Mouse (Mus musculus) heart, adult 2 months (tissue): ENCODE results near the gene Neurod1.

ENCODE experiments used
- CTCF ChIP-seq: fragments of 200-600 bp; IDR thresholded peaks from 2 replicates; pipeline ENCODE4 v1.8.1; 2022; ENCODE audit warnings: antibody characterized with exemption, mild to moderate bottlenecking, moderate library complexity
- EP300 ChIP-seq: fragments of 200-500 bp; IDR thresholded peaks from 2 replicates; pipeline ENCODE4 v1.6.1; 2011; ENCODE audit warnings: low read depth, low read length, control low read depth; ENCODE audit not compliant: insufficient read depth
- POLR2A ChIP-seq: fragments of 200-500 bp; IDR thresholded peaks from 2 replicates; pipeline ENCODE4 v1.6.1; 2011; ENCODE audit warnings: mild to moderate bottlenecking, low read depth, low read length, control low read depth; ENCODE audit not compliant: insufficient read depth

DNA sequence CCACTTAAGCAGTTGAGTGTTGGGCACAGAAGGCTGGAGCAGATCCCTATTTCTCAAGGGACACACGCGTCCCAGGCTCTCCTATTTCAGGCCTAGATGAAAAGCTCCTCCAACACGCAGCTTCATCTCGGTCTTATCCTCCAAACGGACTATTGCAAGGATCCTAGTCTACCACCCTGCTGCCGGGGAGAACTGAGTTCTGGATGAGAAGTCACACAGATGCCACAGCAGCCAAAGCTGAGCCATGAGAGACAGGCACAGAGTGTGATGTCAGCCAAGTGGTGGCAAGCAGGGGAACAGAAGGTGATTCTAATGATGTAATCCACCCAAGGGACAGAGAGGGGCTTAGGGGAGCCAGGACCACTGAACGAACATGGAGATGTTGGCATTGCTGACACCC lies 42.0 kb downstream of the Neurod1 start:
- TF ChIP-seq CTCF = no peak
- TF ChIP-seq POLR2A = no peak
- no peak for TF ChIP-seq EP300
